Mouse (Mus musculus) limb, embryonic 11.5 days (tissue): ENCODE measurements at regions not wholly inside any gene's neighbourhood (a gene's known extent, or its start where the extent isn't known, plus 50 kb on each side); places are given as distances from the start of the nearest gene placed in this dataset.

Source experiments
- ATAC-seq: fragments of 200-750 bp; cut with Nextera tagmentation; 2 replicates; pipeline ENCODE4 v1.8.0; 2017; ENCODE audit warnings: low read depth; ENCODE audit not compliant: insufficient number of reproducible peaks, low FRiP score, low TSS enrichment
- DNase-seq: peaks from one replicate; pipeline ENCODE4 v3.0.0-alpha.2; 2015; ENCODE audit warnings: low spot score
- H3K27ac ChIP-seq: fragments of 300-500 bp; sonication (generic); replicated peaks from 2 replicates; pipeline ENCODE4 v1.5.1; 2014; ENCODE audit warnings: low read depth, mild to moderate bottlenecking, low read length
- H3K27me3 ChIP-seq: fragments of 300-500 bp; sonication (generic); 2 replicates; pipeline ENCODE4 v1.6.1; 2014; ENCODE audit warnings: mild to moderate bottlenecking, low read length, mixed read lengths; ENCODE audit not compliant: control insufficient read depth, insufficient read depth
- H3K36me3 ChIP-seq: fragments of 300-500 bp; sonication (generic); 2 replicates; pipeline ENCODE4 v1.6.1; 2014; ENCODE audit warnings: mild to moderate bottlenecking, low read length, moderate library complexity, mixed read lengths; ENCODE audit not compliant: control insufficient read depth, insufficient read depth
- H3K4me1 ChIP-seq: fragments of 300-500 bp; sonication (generic); 2 replicates; pipeline ENCODE4 v1.6.1; 2014; ENCODE audit warnings: low read length, mixed read lengths; ENCODE audit not compliant: control insufficient read depth, insufficient read depth
- H3K4me2 ChIP-seq: fragments of 300-500 bp; sonication (generic); 2 replicates; pipeline ENCODE4 v1.6.1; 2014; ENCODE audit warnings: low read depth, mild to moderate bottlenecking, moderate library complexity; ENCODE audit not compliant: severe bottlenecking
- H3K4me3 ChIP-seq: fragments of 300-500 bp; sonication (generic); 2 replicates; pipeline ENCODE4 v1.5.1; 2014; ENCODE audit warnings: low read depth, low read length
- H3K9ac ChIP-seq: fragments of 300-500 bp; sonication (generic); 2 replicates; pipeline ENCODE4 v1.6.1; 2014; ENCODE audit warnings: mild to moderate bottlenecking, low read length
- H3K9me3 ChIP-seq: fragments of 300-500 bp; sonication (generic); 2 replicates; pipeline ENCODE4 v1.6.1; 2016; ENCODE audit warnings: low read length; ENCODE audit not compliant: control insufficient read depth
- WGBS: fragments of 180-500 bp; shearing (Covaris S2); extraction: QIAGEN DNeasy Blood & Tissue Kit; methylation state at CpG from one replicate; pipeline ENCODE4 v1.1.7; 2014; 5-methylcytosine and 5-hydroxymethylcytosine counted together

DNA sequence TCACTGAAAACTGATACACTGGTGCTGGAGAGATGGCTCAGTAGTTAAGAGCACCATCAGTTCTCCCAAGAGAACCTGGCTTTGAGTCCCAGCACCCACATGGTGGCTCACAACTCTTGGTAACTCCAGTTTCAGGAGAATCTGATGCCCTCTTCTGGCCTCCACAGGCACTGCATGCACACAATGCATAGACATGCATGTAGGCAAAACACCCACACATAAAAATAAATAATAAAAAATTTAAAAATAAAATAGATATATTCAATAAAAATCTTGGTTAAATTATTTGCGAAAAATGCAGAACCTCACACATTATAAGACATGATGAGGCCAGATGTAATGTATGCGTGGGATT, 123.4 kb upstream of the Ccnd2 start:
- Histone ChIP-seq H3K27ac (no peak overlapping the region), H3K9me3 (no peaks in the 10 kb centered on the region), H3K4me1 (no peaks in the 10 kb centered on the region; the same call in 1 of the 2 replicates), H3K27me3 (no peaks in the 10 kb centered on the region), H3K4me2 (no peak overlapping the region), H3K36me3 (no peaks in the 10 kb centered on the region), H3K4me3 (no peak overlapping the region), H3K9ac (no peak overlapping the region)
- 87% methylated on average over 2 of the region's 2 CpGs for WGBS
- ATAC-seq: no peak
- no peak for DNase-seq

DNA sequence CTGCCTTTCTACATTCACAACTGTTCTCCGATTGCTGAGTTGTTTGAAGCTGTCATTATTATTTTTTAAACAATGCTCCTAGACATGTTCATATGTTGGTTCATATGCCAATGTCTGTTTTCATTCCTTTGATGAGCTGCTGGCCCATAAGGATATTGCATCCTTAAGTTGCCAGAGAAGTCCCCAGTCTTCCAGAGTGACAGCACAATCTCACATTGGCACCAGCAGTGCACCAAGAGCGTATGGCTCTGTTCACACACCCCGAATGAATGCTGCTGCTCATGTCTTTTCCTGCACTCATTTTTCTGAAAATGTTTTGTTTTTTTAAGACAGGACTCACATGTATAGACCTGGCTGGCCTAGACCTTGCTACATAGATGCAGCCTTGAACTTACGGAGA, 124.4 kb upstream of the Ccnd2 start:
- Histone ChIP-seq H3K4me3 (no peak overlapping the region), H3K27me3 (no peaks in the 10 kb centered on the region), H3K27ac (no peak overlapping the region), H3K4me2 (no peak overlapping the region), H3K9ac (no peak overlapping the region), H3K9me3 (no peaks in the 10 kb centered on the region), H3K36me3 (no peaks in the 10 kb centered on the region), H3K4me1 (no peaks in the 10 kb centered on the region)
- DNase-seq (no peak), ATAC-seq (no peak)
- 92% methylated on average over 4 of the region's 4 CpGs for WGBS

DNA sequence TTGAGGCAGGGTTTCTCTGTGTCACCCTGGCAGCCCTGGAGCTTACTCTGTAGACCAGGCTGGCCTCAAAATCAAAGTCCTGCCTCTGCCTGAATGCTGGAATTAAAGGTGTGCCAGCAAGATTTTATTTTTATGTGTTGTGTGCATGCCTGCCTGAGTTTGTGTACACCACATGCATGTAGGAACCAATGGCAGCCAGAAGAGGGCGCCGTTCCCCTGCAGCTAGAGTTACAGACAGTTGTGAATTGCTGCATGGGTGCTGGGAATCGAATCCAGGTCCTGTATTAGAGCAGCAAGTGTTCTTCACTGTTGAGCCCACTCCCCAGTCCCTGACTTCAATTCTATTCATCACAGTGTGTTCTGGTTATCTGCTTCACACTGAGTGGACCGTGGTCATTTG, 126.4 kb upstream of the Ccnd2 start:
- no peak overlapping the region for H3K9ac ChIP-seq
- WGBS: 86% methylated on average over 4 of the region's 4 CpGs
- H3K4me1 ChIP-seq: peaks cover 3% of the 10 kb centered on the region; the same call in 1 of the 2 replicates
- DNase-seq: no peak
- no peaks in the 10 kb centered on the region for H3K36me3 ChIP-seq
- H3K4me3 ChIP-seq: no peak overlapping the region
- no peaks in the 10 kb centered on the region for H3K9me3 ChIP-seq
- H3K4me2 ChIP-seq: no peak overlapping the region
- H3K27me3 ChIP-seq: no peaks in the 10 kb centered on the region
- no peak for ATAC-seq
- no peak overlapping the region for H3K27ac ChIP-seq

DNA sequence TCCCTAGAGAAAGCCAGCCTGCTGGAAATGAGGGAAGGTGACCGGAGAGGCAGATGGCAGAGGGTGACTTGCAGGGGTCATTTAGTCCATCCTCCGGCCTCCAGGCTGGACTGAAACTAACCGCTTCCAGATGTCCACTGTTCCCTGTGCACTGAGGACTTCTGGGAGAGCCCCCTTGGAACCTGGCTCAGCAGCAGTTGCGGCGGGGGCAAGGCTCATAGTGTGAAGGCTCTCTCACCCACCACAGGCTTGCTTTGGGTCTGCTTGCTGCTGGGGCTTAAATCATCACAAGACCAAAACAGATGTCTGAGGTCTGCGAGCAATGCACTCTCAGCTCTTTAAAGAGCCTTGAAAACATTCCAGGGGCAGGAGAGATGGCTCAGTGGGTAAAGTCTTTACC, 132.2 kb upstream of the Ccnd2 start:
- H3K36me3 ChIP-seq: no peaks in the 10 kb centered on the region
- H3K27ac ChIP-seq: peak overlapping the region; percentile 71; the same call in 1 of the 2 replicates
- ATAC-seq (peak; percentile 31; the same call in 1 of the 2 replicates), DNase-seq (peak; percentile 58)
- peaks cover 13% of the 10 kb centered on the region for H3K4me1 ChIP-seq
- no peak overlapping the region for H3K4me2 ChIP-seq
- H3K9me3 ChIP-seq: no peaks in the 10 kb centered on the region
- 12% methylated on average over 6 of the region's 6 CpGs for WGBS
- peak overlapping the region; percentile 5; the same call in 1 of the 2 replicates for H3K9ac ChIP-seq
- H3K27me3 ChIP-seq: no peaks in the 10 kb centered on the region
- H3K4me3 ChIP-seq: no peak overlapping the region

DNA sequence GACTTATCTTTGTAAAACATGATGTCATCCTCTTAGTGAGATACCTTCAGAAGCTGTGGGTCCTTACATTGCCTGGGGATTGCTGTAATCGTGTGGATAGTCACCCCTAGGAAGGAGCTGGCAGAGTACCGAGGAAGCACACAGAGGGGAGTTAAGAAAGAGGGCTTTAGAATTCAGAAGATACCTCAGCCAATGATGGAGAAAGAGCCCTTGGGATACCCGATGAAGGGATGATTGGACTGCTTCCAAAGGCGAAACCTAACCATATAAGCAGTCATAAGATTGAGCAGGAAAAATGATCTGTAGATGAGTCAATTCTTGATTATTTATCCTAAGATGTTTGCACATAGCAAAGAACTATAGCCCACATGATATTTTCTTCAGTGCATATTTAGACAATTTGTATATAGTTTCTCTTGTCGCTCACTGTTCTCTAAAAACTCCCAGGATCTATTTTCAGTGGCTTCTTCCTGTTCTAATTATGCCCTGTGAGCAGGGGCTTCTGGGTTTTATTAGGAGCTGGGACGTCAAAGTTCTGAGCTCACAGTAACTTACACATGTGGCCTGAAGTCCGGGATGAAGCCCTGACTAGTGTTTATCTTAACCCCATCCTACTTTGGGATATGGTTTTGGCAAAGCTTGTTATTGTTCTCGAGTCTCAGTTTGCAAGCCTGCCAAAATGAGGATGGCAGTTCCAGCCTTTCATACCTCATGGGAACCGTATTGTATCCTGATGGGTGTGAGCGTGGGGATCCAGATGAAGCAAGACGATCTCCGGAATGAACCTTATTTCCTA, 134.9 kb upstream of the Ccnd2 start:
- no peak for DNase-seq
- WGBS: 68% methylated on average over 12 of the region's 12 CpGs
- no peak overlapping the region for H3K27ac ChIP-seq

DNA sequence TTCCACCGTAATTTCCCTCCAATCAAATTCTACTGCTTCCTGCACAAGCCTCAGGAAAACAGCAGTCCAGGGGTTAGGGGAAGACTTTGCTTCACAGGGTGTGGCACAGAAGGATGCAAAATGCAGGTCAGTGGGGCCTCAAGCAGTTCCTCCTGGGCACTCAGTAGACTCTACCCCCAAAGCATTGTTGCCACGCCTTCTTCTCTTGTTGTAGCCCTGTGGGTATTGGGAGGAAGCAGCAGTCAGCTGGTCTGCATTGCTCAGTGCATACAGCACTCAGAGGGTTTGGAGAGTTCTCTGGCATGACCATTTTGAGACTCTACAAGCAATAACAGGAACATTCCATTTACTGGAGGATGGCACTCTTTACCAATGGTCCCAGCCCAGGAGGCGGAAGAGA, 137.0 kb upstream of the Ccnd2 start:
- DNase-seq (no peak), ATAC-seq (no peak)
- Histone ChIP-seq H3K4me2 (no peak overlapping the region), H3K27me3 (no peaks in the 10 kb centered on the region), H3K9me3 (no peaks in the 10 kb centered on the region), H3K9ac (no peak overlapping the region), H3K36me3 (no peaks in the 10 kb centered on the region), H3K4me1 (peaks cover 8% of the 10 kb centered on the region), H3K27ac (no peak overlapping the region), H3K4me3 (no peak overlapping the region)
- 94% methylated on average over 3 of the region's 3 CpGs for WGBS

More for the DNA sequence above, 134.9 kb upstream of the Ccnd2 start:
- H3K9ac ChIP-seq: no peak overlapping the region
- H3K27me3 ChIP-seq: no peaks in the 10 kb centered on the region
- no peaks in the 10 kb centered on the region for H3K36me3 ChIP-seq
- no peak overlapping the region for H3K4me2 ChIP-seq
- peaks cover 13% of the 10 kb centered on the region for H3K4me1 ChIP-seq
- no peak for ATAC-seq
- H3K9me3 ChIP-seq: no peaks in the 10 kb centered on the region
- H3K4me3 ChIP-seq: no peak overlapping the region

DNA sequence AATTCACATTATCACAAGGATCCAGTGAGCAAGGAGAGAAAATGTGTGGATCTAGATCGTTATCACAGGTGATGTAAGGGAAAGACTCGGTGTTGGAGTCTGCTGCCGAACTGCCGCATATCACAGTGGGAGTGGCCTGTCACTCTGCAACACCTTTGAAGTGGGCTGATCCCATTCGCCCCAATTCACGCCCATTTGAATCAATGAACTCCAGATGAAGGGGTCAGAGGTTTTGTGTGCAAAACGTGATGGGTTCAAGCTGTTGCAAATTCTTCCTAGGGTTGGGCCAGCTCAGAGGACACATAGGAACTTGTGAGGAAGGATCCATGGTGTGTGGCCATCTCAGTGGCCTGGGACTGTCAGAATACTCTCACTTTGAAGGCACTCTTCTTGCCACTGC, 139.9 kb upstream of the Ccnd2 start:
- Histone ChIP-seq H3K36me3 (no peaks in the 10 kb centered on the region), H3K27ac (no peak overlapping the region), H3K27me3 (no peaks in the 10 kb centered on the region), H3K9ac (no peak overlapping the region), H3K9me3 (no peaks in the 10 kb centered on the region), H3K4me1 (no peaks in the 10 kb centered on the region), H3K4me2 (no peak overlapping the region), H3K4me3 (no peak overlapping the region)
- 12% methylated on average over 7 of the region's 7 CpGs for WGBS
- DNase-seq (no peak), ATAC-seq (no peak)

DNA sequence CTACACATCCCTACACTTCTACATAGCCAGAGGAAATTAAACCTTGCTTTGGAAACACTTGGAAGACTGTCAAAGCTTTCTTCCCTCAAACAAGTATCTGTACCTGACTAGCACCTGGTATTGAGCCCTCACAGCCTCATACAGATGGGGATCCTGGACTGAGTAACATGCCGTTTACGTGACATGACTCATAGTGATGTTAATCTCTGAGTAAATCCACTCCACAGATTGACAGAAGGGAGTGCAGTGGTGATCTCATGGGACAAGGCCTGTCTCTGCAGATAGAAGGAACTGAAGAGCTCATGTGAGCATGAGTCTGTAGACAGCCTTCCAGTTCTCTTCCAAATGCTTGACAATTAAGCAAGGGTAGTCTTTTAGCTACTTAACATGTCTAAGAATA, 141.8 kb upstream of the Ccnd2 start:
- no peak overlapping the region for H3K4me3 ChIP-seq
- H3K9ac ChIP-seq: no peak overlapping the region
- H3K9me3 ChIP-seq: no peaks in the 10 kb centered on the region
- DNase-seq (no peak), ATAC-seq (no peak)
- no peaks in the 10 kb centered on the region for H3K36me3 ChIP-seq
- H3K27me3 ChIP-seq: no peaks in the 10 kb centered on the region
- no peaks in the 10 kb centered on the region for H3K4me1 ChIP-seq
- no peak overlapping the region for H3K27ac ChIP-seq
- H3K4me2 ChIP-seq: no peak overlapping the region
- whole genome bisulfite sequencing: 87% methylated on average over 2 of the region's 2 CpGs

DNA sequence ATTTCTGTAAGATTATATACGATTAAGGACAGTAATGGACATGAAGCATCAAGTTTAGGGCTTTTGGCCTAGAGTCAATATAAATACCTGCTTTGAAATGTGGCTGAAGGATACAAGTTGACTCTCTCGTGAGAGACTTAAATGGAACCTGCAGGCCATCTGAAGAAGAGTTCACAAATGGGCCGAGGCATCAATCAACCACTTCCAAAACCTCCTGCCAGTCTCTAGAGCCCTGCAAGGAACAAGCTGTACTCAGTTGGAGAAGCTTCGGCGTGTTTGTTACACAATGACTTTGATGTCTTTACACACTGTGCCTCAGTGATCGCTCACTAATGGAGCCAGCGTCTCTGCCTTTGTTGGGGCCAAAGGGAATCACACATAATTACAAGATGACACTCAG, 146.1 kb upstream of the Ccnd2 start:
- WGBS: 70% methylated on average over 7 of the region's 7 CpGs

More for the DNA sequence above, 146.1 kb upstream of the Ccnd2 start:
- Histone ChIP-seq H3K36me3 (no peaks in the 10 kb centered on the region), H3K9me3 (no peaks in the 10 kb centered on the region), H3K27ac (no peak overlapping the region), H3K4me2 (no peak overlapping the region), H3K4me3 (no peak overlapping the region), H3K27me3 (no peaks in the 10 kb centered on the region), H3K4me1 (no peaks in the 10 kb centered on the region), H3K9ac (no peak overlapping the region)
- ATAC-seq (no peak), DNase-seq (no peak)
